Mouse (Mus musculus) adipose tissue, adult 10 weeks (tissue): Measurements from ENCODE around the gene Hhipl1. TPM values are rescaled to one million over a fixed set of nuclear protein-coding genes. Genes with fewer than 3 reads are reported as not detected.

Experiments
- polyA plus RNA-seq: library from polyadenylated mRNA; stranded (reverse); fragments of 350-450 nt; fragmentation: Illumina TruSeq; extraction: RNeasy Lipid Tissue Mini Kit (QIAGEN cat#74804); gene quantifications from one replicate; pipeline ENCODE4 v1.2.3, GENCODE M21; 2014; ENCODE audit warnings: low read depth, low replicate concordance

Hhipl1 gene
- 1.5 TPM for polyA plus RNA-seq

DNA sequence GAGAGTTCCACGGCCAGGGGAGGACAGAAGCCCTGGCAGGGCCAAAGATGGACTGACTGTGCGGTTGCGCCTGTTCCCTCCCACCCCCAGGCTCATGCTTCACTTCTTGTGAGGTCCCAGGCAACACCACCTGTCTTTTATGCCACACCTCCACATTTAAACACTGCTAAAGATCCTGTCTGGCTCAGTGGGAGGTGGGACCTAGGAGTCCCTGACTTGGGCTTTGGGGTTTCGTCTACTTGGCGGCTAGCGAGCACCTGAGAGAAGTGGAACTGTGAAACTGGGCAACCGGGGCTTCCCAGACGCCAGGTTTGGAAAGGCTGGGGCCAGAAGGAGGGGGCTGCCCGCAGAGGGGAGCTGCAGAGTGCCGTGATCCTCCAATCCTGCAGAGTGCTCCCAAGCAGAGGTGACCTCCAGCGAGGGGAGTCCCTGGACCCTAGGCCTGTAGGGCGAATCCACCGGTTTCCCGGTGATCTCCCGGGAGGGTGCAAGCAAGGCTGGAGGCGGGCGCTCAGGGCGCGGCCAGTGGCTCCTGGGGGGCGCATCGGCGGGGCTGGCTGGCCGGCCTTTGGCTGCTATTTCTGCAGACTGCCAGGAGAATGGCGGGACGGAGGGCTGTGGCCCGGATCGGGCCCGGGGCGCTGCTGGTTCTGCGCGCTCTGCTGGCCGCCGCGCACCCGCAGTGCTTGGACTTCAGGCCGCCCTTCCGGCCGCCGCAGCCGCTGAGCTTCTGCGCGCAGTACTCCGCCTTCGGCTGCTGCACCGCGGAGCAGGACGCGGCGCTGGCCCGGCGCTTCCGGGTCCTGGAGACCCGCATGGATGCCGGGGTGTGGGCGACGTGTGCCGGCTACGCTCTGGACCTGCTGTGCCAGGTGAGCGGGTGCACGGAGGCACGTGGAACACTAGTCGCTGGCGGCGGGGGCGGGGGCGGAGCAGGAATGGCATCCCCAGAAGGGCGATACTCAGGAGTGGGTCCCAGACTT is at the start of gene Hhipl1:
TSS of gene Hhipl1 (plus strand) at position 459 of the 983 bp plus-strand sequence.

DNA sequence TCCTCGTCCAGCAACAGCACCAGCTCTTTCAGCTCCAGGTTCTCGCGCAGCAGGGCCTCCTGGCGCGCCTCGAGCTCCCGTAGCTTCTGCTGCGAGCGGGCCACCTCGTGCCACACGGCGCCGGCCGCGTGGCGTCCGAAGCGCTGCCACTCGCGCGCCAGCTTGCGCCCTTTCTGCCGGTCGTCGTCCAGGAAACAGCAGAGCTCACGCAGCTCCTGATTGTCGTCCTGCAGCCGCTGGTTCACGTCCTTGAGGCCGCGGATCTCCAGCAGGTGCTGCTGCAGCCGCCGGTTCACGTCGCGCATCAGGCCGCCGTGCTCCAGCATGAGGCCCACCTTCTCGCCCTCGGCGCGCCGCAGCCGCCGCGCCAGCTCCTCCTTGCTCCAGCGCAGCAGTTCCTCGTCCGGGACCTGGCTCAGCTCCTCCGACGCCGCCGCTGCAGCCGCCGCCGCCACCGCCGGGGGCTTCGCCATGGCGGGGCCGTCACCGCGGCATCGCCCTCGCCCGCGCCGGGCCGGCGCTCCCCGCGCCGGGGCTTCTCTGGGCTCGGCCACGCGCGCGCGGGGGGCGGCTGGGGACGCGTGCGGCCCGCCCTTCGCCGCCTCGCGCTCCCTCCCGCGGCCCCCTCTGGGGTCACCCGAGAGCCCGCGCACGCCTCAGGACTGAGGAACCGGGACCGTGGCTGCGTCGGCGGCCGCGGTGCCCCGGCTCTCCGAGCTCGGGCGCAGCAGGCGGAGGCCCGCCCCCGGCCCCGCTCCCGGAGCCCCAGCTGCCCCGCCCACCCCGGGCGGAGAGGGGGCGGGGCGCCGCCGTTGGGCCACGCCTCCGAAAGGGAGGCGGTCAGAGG is 31.2 kb upstream of the Hhipl1 start, which contains the start of gene Ccdc85c:
TSS of gene Ccdc85c (minus strand) at position 765 of the 847 bp plus-strand sequence.

DNA sequence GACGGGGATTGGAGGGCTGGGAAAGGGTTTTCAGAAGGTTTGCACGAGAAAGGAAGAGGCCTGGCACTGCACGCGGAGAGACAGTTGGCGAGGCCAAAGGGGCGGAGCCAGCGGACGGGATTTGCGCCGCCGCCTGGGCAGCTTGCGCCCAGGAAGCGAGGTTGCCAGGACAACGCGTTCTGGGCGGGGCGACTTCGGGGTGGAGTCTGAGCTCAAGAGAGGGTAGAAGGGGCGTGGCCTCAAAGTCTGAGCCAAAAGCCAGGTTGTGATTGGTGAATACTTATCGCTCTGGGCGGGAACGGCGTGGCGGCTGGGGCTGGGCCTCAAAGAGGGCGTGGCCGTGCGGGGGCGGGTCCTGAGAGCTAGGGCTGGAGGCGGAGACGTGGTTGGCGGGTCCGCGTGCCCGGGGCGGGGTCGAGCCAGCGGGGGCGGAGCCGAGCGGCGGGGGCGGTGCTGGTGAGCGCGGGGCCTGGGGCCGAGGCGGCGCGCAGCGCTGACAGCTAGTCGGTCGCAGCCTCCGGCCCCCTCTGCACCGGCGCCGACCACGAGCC is 27.9 kb downstream of the Hhipl1 start, which contains the start of gene Cyp46a1:
TSS of gene Cyp46a1 (plus strand) at position 487 of the 551 bp plus-strand sequence.

DNA sequence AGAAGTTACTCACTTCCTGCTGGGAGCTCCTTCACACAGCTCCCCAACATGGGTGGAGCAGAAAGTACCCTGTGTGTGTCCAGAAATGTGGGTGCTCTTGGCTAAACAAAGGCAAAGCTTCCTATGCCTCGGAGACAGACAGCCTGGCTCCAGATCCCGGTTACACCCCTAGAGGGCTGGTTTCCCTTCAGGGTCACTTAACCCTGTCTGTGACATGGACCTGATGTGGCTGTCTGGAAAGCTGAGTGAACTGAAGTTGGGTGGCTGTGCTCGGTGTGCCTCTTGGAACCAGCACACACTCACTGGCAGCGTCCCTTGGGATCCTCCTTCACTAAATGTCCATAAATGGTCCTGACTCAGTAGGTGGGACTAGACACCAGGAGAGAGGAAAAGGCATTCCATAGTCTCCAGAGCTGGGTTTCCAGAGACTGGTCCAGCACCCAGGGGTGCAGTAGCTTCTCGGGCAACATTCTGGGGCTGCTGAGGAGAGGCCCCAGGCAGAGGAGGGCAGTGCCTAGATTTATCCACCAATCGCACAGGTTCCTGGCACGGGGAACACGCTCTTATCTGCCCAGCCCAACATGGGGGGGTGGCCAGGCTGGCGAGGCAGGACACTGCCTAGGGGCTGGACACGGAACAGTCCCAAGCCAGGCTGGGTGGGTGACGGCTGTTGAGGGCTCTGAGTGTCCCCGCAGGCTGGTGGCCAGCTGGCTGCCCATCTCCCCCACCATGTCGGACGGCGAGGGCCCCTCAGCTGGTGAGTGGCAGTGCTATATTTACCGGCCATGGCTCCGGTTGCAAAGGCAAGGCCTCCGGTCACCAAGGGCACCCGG is 64.7 kb downstream of the Hhipl1 start, which contains the start of gene Eml1:
TSS of gene Eml1 (plus strand) at position 362 of the 833 bp plus-strand sequence.

Other genes starting within 250 kb of the Hhipl1 start
- 107 TPM for gene Setd3, start 127.0 kb upstream of the Hhipl1 start, polyA plus RNA-seq
- 29.0 TPM for gene Ccnk, start 126.7 kb upstream of the Hhipl1 start, polyA plus RNA-seq
- gene Ccdc85c, start 30.8 kb upstream of the Hhipl1 start, polyA plus RNA-seq: 9.0 TPM
- 4.2 TPM for gene Cyp46a1, start 28.1 kb downstream of the Hhipl1 start, polyA plus RNA-seq
- 23.8 TPM for gene Eml1, start 64.7 kb downstream of the Hhipl1 start, polyA plus RNA-seq
- gene Evl, start 248.4 kb downstream of the Hhipl1 start, polyA plus RNA-seq: 27.6 TPM